Mouse (Mus musculus) CH12.LX (cell line): ENCODE results near the gene Dyrk3. TPM values are rescaled to one million over a fixed set of nuclear protein-coding genes. Genes with fewer than 3 reads are reported as not detected.

ENCODE experiments used
- DNase-seq: peaks from one replicate; pipeline ENCODE4 v3.0.0-alpha.2; 2013; ENCODE audit errors: extremely low read depth
- H3K27ac ChIP-seq: 2 replicates; pipeline ENCODE4 v1.5.1; 2012; ENCODE audit warnings: low read depth, mild to moderate bottlenecking, control low read depth, moderate library complexity; ENCODE audit not compliant: insufficient read depth
- H3K27me3 ChIP-seq: replicated peaks from 2 replicates; pipeline ENCODE3; 2012; ENCODE audit warnings: inconsistent platforms
- H3K36me3 ChIP-seq, 2 experiments: replicated peaks in 1 of 2; 2 replicates each; pipeline versions ENCODE3 to v1.6.1; 2012; ENCODE audit warnings: inconsistent platforms in 1 of 2, low read length in 1 of 2, mild to moderate bottlenecking in 1 of 2, mixed read lengths in 1 of 2, moderate library complexity in 1 of 2; ENCODE audit not compliant: control insufficient read depth in 1 of 2, insufficient read depth in 1 of 2
- H3K4me1 ChIP-seq, 2 experiments: 2 replicates each; pipeline ENCODE4 v1.6.1; 2012; ENCODE audit warnings: inconsistent platforms in 1 of 2, moderate library complexity in 1 of 2; ENCODE audit not compliant: insufficient read depth in 2 of 2, control insufficient read depth in 1 of 2
- H3K4me2 ChIP-seq: 2 replicates; pipeline ENCODE4 v1.6.1; 2012; ENCODE audit warnings: low read depth, mild to moderate bottlenecking, control low read depth; ENCODE audit not compliant: poor library complexity, insufficient read depth, severe bottlenecking
- H3K4me3 ChIP-seq, 3 experiments: fragments of 150-350 bp in 1 of 3; sonication (generic) in 1 of 3; replicated peaks in 1 of 3; 2 replicates each; pipeline versions ENCODE3 to v1.5.1; 2011 to 2012; ENCODE audit warnings: low read depth in 2 of 3, low read length in 2 of 3, mild to moderate bottlenecking in 2 of 3, moderate library complexity in 2 of 3, control low read depth in 1 of 3, improper control_type of control experiment in 1 of 3, inconsistent platforms in 1 of 3, mixed read lengths in 1 of 3; ENCODE audit not compliant: poor library complexity in 1 of 3
- H3K79me2 ChIP-seq: replicated peaks from 2 replicates; pipeline ENCODE4 v1.6.1; 2012; ENCODE audit warnings: mild to moderate bottlenecking, moderate library complexity; ENCODE audit not compliant: control insufficient read depth, poor library complexity, insufficient read depth, severe bottlenecking; ENCODE audit errors: extremely low read depth
- H3K9ac ChIP-seq: 2 replicates; pipeline ENCODE4 v1.6.1; 2012; ENCODE audit warnings: low read depth, mild to moderate bottlenecking, control low read depth, moderate library complexity; ENCODE audit not compliant: insufficient read depth
- H3K9me3 ChIP-seq: replicated peaks from 2 replicates; pipeline ENCODE3; 2012; ENCODE audit warnings: low read length, inconsistent platforms, mixed read lengths
- CHD2 ChIP-seq: IDR thresholded peaks from 2 replicates; pipeline ENCODE4 v1.6.1; 2011; ENCODE audit warnings: low read length, improper control_type of control experiment
- CTCF ChIP-seq, 2 experiments: IDR thresholded peaks in 1 of 2; conservative IDR thresholded peaks in 1 of 2; 2 replicates each; pipeline ENCODE4 v1.5.1; 2011 to 2012; ENCODE audit warnings: low read depth in 2 of 2, low read length in 2 of 2, improper control_type of control experiment in 1 of 2, inconsistent platforms in 1 of 2, mild to moderate bottlenecking in 1 of 2, moderate library complexity in 1 of 2
- MAFK ChIP-seq: IDR thresholded peaks from 2 replicates; pipeline ENCODE4 v1.6.1; 2011; ENCODE audit warnings: low read length, improper control_type of control experiment; ENCODE audit not compliant: insufficient replicate concordance
- MAX ChIP-seq: IDR thresholded peaks from 2 replicates; pipeline ENCODE4 v1.6.1; 2011; ENCODE audit warnings: low read length, improper control_type of control experiment
- MAZ ChIP-seq: IDR thresholded peaks from 2 replicates; pipeline ENCODE4 v1.6.1; 2012; ENCODE audit warnings: low read depth, mild to moderate bottlenecking, inconsistent platforms, low read length, improper control_type of control experiment, moderate library complexity
- MEF2A ChIP-seq: IDR thresholded peaks from 2 replicates; pipeline ENCODE4 v1.6.1; 2014; ENCODE audit warnings: low read depth, mild to moderate bottlenecking, inconsistent platforms, low read length, improper control_type of control experiment, borderline replicate concordance
- MXI1 ChIP-seq: IDR thresholded peaks from 2 replicates; pipeline ENCODE4 v1.6.1; 2011; ENCODE audit warnings: mild to moderate bottlenecking, low read depth, low read length, improper control_type of control experiment
- MYC ChIP-seq: IDR thresholded peaks from 2 replicates; pipeline ENCODE4 v1.6.1; 2011; ENCODE audit warnings: low read depth, mild to moderate bottlenecking, improper control_type of control experiment, low read length
- PAX5 ChIP-seq: IDR thresholded peaks from 2 replicates; pipeline ENCODE4 v1.6.1; 2012; ENCODE audit warnings: low read length, inconsistent platforms, mixed read lengths
- POLR2AphosphoS2 ChIP-seq: IDR thresholded peaks from 2 replicates; pipeline ENCODE4 v1.6.1; 2011; ENCODE audit warnings: low read depth, low read length, improper control_type of control experiment
- RCOR1 ChIP-seq: conservative IDR thresholded peaks from 2 replicates; pipeline ENCODE4 v1.6.1; 2012; ENCODE audit warnings: low read depth, mild to moderate bottlenecking, inconsistent platforms, low read length, improper control_type of control experiment
- TBP ChIP-seq: conservative IDR thresholded peaks from 2 replicates; pipeline ENCODE4 v1.6.1; 2011; ENCODE audit warnings: low read depth, low read length, improper control_type of control experiment
- TCF12 ChIP-seq: IDR thresholded peaks from 2 replicates; pipeline ENCODE4 v1.6.1; 2014; ENCODE audit warnings: low read depth, mild to moderate bottlenecking, inconsistent platforms, low read length, improper control_type of control experiment
- ZKSCAN1 ChIP-seq: IDR thresholded peaks from 2 replicates; pipeline ENCODE4 v1.6.1; 2012; ENCODE audit warnings: low read depth, inconsistent platforms, low read length, improper control_type of control experiment, borderline replicate concordance
- ZMIZ1 ChIP-seq: IDR thresholded peaks from 2 replicates; pipeline ENCODE4 v1.6.1; 2012; ENCODE audit warnings: low read depth, mild to moderate bottlenecking, inconsistent platforms, low read length, improper control_type of control experiment
- dilution Hi-C: fragments of 300-500 bp; cut with MboI; formaldehyde crosslinking; loops from 2 replicates; pipeline ENCODE4 v1.14.3; 2020; ENCODE audit warnings: low sequenced_read_pairs; ENCODE audit not compliant: extremely low pct_unique_long_range_greater_than_20kb, extremely low pct_ligation_motif_present
- in situ Hi-C: fragments of 300-500 bp; cut with MboI; formaldehyde crosslinking; loops from 3 replicates; pipeline ENCODE4 v1.14.3; 2019; ENCODE audit warnings: low sequenced_read_pairs, low pct_ligation_motif_present, low pct_unique_long_range_greater_than_20kb, mixed read lengths
- polyA plus RNA-seq: library from polyadenylated mRNA; unstranded; fragments of >175 nt; gene quantifications from 2 replicates; pipeline ENCODE4 v1.2.1, GENCODE M21; 2012; ENCODE audit warnings: low read depth; ENCODE audit not compliant: insufficient read length
- total RNA-seq, 2 experiments: library from RNA; depleted of rRNA; stranded (reverse); fragments of 300-350 nt in 1 of 2; fragments of >200 nt in 1 of 2; gene quantifications; 2 replicates each; pipeline ENCODE4 v1.2.3; 2012 to 2014

Dyrk3 gene
- total and polyA plus RNA-seq, 3 experiments = 6.4 to 10.1 (median 8.2) TPM

GRCm38 (mm10) chr1:131174299-131174861 lies 36.2 kb upstream of the Dyrk3 start:
- in situ Hi-C loops = no loop called here

GRCm38 (mm10) chr1:131173809-131174208 lies 35.7 kb upstream of the Dyrk3 start:
- TF ChIP-seq ZMIZ1 = no peak
- no peak for TF ChIP-seq RCOR1
- no peak for TF ChIP-seq MYC
- no peak for TF ChIP-seq TBP
- TF ChIP-seq POLR2AphosphoS2 = no peak
- TF ChIP-seq MAFK = no peak
- TF ChIP-seq MXI1 = no peak
- TF ChIP-seq TCF12 = no peak
- no peak for TF ChIP-seq ZKSCAN1
- Histone ChIP-seq H3K36me3 (peaks cover 80 to 96% of the 10 kb centered on the region in 2 experiments), H3K4me1 (no peaks in the 10 kb centered on the region), H3K27ac (no peak overlapping the region), H3K9me3 (no peaks in the 10 kb centered on the region), H3K27me3 (no peaks in the 10 kb centered on the region), H3K79me2 (no peaks in the 10 kb centered on the region; the same call in 1 of the 2 replicates), H3K9ac (no peak overlapping the region), H3K4me2 (no peak overlapping the region), H3K4me3 (no peak overlapping the region)
- in situ Hi-C loops = no loop called here
- dilution Hi-C loops = no loop called here
- DNase-seq = no peak

More at GRCm38 (mm10) chr1:131174299-131174861, 36.2 kb upstream of the Dyrk3 start:
- no peak overlapping the region for H3K27ac ChIP-seq
- DNase-seq = no peak
- peaks cover 82 to 93% of the 10 kb centered on the region in 2 experiments for H3K36me3 ChIP-seq
- no peak overlapping the region for H3K4me2 ChIP-seq
- dilution Hi-C loops = no loop called here
- no peaks in the 10 kb centered on the region for H3K4me1 ChIP-seq
- no peaks in the 10 kb centered on the region for H3K27me3 ChIP-seq
- no peaks in the 10 kb centered on the region; the same call in 1 of the 2 replicates for H3K79me2 ChIP-seq
- H3K4me3 ChIP-seq = no peak overlapping the region
- no peak for TF ChIP-seq MEF2A
- H3K9me3 ChIP-seq = no peaks in the 10 kb centered on the region
- H3K9ac ChIP-seq = no peak overlapping the region

- Histone ChIP-seq H3K4me1 (no peaks in the 10 kb centered on the region), H3K79me2 (no peaks in the 10 kb centered on the region; the same call in 1 of the 2 replicates), H3K4me3 (no peak overlapping the region), H3K9me3 (no peaks in the 10 kb centered on the region)
- in situ Hi-C loops = no loop called here
- DNase-seq = no peak
- TF ChIP-seq CHD2 = no peak
- TF ChIP-seq PAX5 = no peak
- no peak for TF ChIP-seq MAX
- TF ChIP-seq MAFK = no peak
- TF ChIP-seq TCF12 = no peak
- no peak for TF ChIP-seq CTCF (conservative IDR thresholded peaks at IDR 0.05 in 1 of 2, IDR thresholded peaks at IDR 0.05 in 1 of 2; ENCODE audit: low read depth in 2 of 2, low read length in 2 of 2)
- no peak for TF ChIP-seq MAZ
- no peak for TF ChIP-seq ZKSCAN1
- TF ChIP-seq, all 38 proteins: peak for 0
- H3K27ac ChIP-seq = no peak overlapping the region
- no peak overlapping the region for H3K9ac ChIP-seq
- H3K27me3 ChIP-seq = no peaks in the 10 kb centered on the region
- no peak overlapping the region for H3K4me2 ChIP-seq
- H3K36me3 ChIP-seq = peaks cover 82 to 96% of the 10 kb centered on the region in 2 experiments
- dilution Hi-C loops = no loop called here
Measured at GRCm38 (mm10) chr1:131173001-131173400, 34.9 kb upstream of the Dyrk3 start.
